Mouse (Mus musculus) erythroblast, embryonic 14.5 days (primary cell): ENCODE measurements around the gene Myo15. TPM values are rescaled to one million over a fixed set of nuclear protein-coding genes. Genes with fewer than 3 reads are reported as not detected.
A peak's percentile ranks its signal among the peaks of the same experiment; 100 is the strongest.

ENCODE experiments used
- H3K27me3 ChIP-seq: 2 replicates; pipeline ENCODE4 v1.6.1; 2012; ENCODE audit warnings: inconsistent platforms; ENCODE audit not compliant: control insufficient read depth
- H3K36me3 ChIP-seq: 2 replicates; pipeline ENCODE4 v1.6.1; 2012; ENCODE audit warnings: mild to moderate bottlenecking, inconsistent platforms; ENCODE audit not compliant: control insufficient read depth
- H3K4me1 ChIP-seq: 2 replicates; pipeline ENCODE4 v1.6.1; 2012; ENCODE audit warnings: inconsistent platforms; ENCODE audit not compliant: control insufficient read depth
- H3K4me3 ChIP-seq: replicated peaks from 2 replicates; pipeline ENCODE3; 2012; ENCODE audit warnings: moderate library complexity, mild to moderate bottlenecking, inconsistent platforms
- H3K9me3 ChIP-seq: 2 replicates; pipeline ENCODE4 v1.6.1; 2012; ENCODE audit warnings: low read length, inconsistent platforms, mixed read lengths; ENCODE audit not compliant: control insufficient read depth
- GATA1 ChIP-seq: IDR thresholded peaks from 2 replicates; pipeline ENCODE4 v1.6.1; 2012; ENCODE audit warnings: low read length, inconsistent platforms, mixed read lengths
- TAL1 ChIP-seq: IDR thresholded peaks from 3 replicates; pipeline ENCODE4 v1.6.1; 2012; ENCODE audit warnings: low read length, inconsistent platforms, mixed read lengths
- polyA plus RNA-seq: library from polyadenylated mRNA; stranded (reverse); fragments of >175 nt; gene quantifications from 2 replicates; pipeline ENCODE4 v1.2.3, GENCODE M21; 2012

Gene Myo15
- polyA plus RNA-seq, 1 experiment = 0.52 TPM

- no peaks in the 10 kb centered on the region for H3K9me3 ChIP-seq
- H3K4me3 ChIP-seq = no peak overlapping the region
- H3K27me3 ChIP-seq = peaks cover 7% of the 10 kb centered on the region
- no peaks in the 10 kb centered on the region for H3K36me3 ChIP-seq
- TF ChIP-seq GATA1 (no peak), TAL1 (no peak)
- H3K4me1 ChIP-seq = no peaks in the 10 kb centered on the region; the same call in 1 of the 2 replicates
Measured at GRCm38 (mm10) chr11:60518305-60518704, 49.2 kb downstream of the Myo15 start.

GRCm38 (mm10) chr11:60522027-60522426 lies 52.9 kb downstream of the Myo15 start:
- H3K27me3 ChIP-seq = no peaks in the 10 kb centered on the region; the same call in 1 of the 2 replicates
- H3K4me1 ChIP-seq = no peaks in the 10 kb centered on the region; the same call in 1 of the 2 replicates
- H3K4me3 ChIP-seq = no peak overlapping the region
- H3K9me3 ChIP-seq = no peaks in the 10 kb centered on the region
- no peaks in the 10 kb centered on the region for H3K36me3 ChIP-seq
- TF ChIP-seq GATA1 = no peak
- no peak for TF ChIP-seq TAL1

DNA sequence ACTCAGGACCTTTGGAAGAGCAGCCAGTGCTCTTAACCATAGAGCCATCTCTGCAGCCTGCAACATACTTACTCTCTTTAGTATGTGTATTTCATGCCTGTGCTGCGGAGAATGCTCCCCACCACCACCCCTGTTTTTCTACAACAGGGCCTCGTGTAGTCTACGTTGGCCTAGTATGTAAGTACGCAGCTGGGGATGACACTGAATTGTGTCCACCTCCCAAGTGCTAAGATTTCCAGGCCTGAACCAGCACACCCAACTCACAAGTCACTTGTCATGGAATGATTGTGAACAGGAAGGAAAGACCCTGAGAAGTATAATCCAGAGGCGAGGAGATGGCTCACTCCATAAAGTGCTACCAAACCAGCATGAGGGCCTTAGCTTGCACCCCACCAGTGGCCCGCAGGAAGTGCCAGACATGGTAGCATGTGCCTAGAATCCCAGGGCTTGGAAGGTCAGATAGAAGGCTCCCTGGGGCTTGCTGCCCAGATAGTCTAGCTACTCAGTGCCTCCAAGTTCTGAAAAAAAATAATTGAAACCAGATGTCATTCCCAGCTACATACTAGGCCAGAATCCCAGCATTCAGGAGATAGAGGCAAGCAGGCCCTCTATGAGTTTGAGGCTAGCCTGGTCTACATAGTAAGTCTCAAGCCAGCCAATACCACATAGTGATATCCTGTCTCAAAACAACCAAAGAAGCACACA lies 53.7 kb downstream of the Myo15 start:
- Histone ChIP-seq H3K9me3 (no peaks in the 10 kb centered on the region), H3K36me3 (no peaks in the 10 kb centered on the region), H3K4me3 (no peak overlapping the region), H3K27me3 (no peaks in the 10 kb centered on the region; the same call in 1 of the 2 replicates), H3K4me1 (no peaks in the 10 kb centered on the region; the same call in 1 of the 2 replicates)
- TF ChIP-seq TAL1 (no peak), GATA1 (no peak)

DNA sequence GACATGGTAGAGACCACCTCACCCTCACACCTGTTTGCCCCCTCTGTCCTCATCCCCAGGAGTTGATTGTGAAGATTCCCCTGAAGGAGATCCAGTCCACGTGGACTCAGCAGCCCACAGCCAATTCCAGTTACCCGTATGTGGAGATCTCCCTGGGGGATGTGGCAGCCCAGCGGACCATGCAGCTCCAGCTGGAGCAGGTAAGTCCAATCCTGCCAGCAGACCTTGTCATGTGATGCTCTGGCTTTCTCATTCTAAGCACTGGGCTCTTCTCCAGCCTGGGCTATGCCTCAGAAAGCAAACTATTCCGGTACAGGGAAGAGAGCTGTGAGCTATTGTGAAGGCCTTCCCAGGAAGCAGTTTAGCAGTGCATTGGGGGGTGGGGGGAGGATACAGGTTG lies 57.3 kb downstream of the Myo15 start:
- no peak for TF ChIP-seq GATA1
- no peak for TF ChIP-seq TAL1
- H3K9me3 ChIP-seq = no peaks in the 10 kb centered on the region
- H3K36me3 ChIP-seq = no peaks in the 10 kb centered on the region
- H3K27me3 ChIP-seq = peaks cover 4% of the 10 kb centered on the region
- no peak overlapping the region for H3K4me3 ChIP-seq
- peaks cover 5% of the 10 kb centered on the region; the same call in 1 of the 2 replicates for H3K4me1 ChIP-seq

DNA sequence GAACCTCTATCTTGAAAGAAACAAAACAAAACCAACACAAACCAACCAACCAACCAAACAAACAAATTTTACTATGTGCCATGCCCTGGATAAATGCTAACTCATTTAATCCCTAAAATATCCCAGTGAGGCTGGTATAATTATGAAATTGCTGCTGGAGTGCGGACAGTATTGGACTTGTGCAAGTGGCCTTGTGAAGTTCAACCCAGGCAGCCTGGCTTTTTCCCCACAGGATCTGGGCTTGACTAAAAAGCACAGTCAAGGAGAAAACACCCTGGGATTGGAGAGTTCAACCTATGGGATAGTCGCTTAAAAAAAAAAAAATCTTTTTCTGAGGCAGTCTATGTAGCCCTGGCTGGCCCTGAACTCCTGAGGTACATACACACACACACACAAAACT lies 66.5 kb downstream of the Myo15 start:
- Histone ChIP-seq H3K27me3 (peaks cover 29% of the 10 kb centered on the region), H3K4me1 (peaks cover 39% of the 10 kb centered on the region), H3K36me3 (peaks cover 15% of the 10 kb centered on the region), H3K4me3 (no peak overlapping the region), H3K9me3 (no peaks in the 10 kb centered on the region)
- TF ChIP-seq GATA1 = no peak
- no peak for TF ChIP-seq TAL1

DNA sequence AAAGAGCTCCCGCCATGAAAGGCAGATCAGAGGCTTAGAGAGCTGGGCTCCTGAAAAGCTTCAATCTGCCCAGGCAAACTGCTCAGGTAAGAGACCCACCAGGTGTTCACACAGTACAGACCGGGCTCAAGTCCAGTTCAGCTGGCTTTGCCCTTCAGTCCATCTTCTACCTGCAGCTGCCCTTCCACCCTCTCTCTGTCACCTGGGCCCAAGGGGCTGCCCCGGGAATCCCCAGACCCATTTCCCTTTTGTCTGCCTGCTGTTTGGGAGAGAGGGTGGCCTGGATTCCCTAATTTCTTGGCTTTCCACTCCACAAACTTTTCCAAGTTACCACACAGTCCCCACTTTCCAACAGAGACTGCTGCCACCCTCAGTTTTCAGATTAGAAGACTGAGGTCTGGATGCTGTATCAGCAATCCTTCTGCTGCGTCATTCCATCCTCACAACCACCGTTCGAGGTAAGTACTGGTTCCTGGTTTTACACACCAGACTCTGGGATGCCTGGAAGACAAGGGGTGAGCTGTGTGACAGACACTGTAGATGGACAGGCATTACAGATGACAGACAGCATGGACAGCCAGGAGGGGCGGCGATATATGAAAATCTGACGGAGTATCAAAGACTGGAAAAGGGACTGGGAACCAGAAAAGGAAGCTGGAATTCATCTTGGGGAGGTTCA lies 67.2 kb downstream of the Myo15 start, which contains the start of gene Alkbh5:
Alkbh5 (plus strand) TSS at position 202 of the 679 bp plus-strand sequence.
- Histone ChIP-seq H3K4me1 (peaks cover 42% of the 10 kb centered on the region), H3K36me3 (peaks cover 21% of the 10 kb centered on the region), H3K9me3 (no peaks in the 10 kb centered on the region), H3K27me3 (peaks cover 27% of the 10 kb centered on the region), H3K4me3 (peak within 1 kb of the TSS; percentile 89)
- TF ChIP-seq TAL1 (no peak), GATA1 (no peak)

DNA sequence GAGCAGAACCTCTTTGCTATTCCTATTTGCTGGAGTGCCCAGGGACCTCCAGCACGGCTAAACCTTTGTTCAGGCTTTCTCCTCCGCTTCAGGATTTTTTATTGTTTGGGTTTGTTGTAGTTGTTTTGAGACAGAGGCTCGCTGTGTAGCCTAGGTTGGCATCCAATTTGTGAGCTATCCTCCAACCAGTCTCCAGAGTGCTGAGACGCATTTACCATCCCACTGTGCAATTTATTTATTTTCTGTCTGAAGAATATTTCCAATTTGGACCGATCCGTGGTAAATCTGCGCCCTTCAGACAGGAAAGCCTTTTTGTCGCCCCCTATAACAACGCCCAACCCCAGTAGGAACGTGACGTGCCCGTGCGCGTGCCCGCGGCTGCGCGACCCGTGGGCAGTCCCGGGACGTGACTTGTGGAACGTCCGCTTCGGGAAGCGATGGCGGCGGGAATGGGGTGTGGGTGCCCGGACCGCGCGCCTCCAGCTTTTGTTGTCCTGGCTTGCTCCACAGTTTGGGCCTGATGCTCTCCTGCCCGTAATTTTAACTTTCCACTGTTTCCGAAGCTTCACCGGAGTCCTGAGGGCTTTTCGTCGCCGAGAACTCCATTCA lies 67.8 kb downstream of the Myo15 start:
- Histone ChIP-seq H3K9me3 (no peaks in the 10 kb centered on the region), H3K4me1 (peaks cover 44% of the 10 kb centered on the region), H3K27me3 (peaks cover 23% of the 10 kb centered on the region), H3K4me3 (peak overlapping the region; percentile 89), H3K36me3 (peaks cover 27% of the 10 kb centered on the region)
- no peak for TF ChIP-seq TAL1
- no peak for TF ChIP-seq GATA1

- no peak for TF ChIP-seq GATA1
- TF ChIP-seq TAL1 = no peak
- Histone ChIP-seq H3K9me3 (no peaks in the 10 kb centered on the region), H3K4me3 (peak overlapping the region; percentile 89), H3K4me1 (peaks cover 46% of the 10 kb centered on the region), H3K27me3 (peaks cover 16% of the 10 kb centered on the region), H3K36me3 (peaks cover 34% of the 10 kb centered on the region)
Measured at GRCm38 (mm10) chr11:60537468-60538347, 68.6 kb downstream of the Myo15 start.
